Mouse (Mus musculus): ENCODE data around the gene Stx8. TPM values are rescaled to one million over a fixed set of nuclear protein-coding genes. Genes with fewer than 3 reads are reported as not detected.

Stx8 gene
- polyA plus RNA-seq, 1 experiment from 2014 or later, result 16.6 TPM

GRCm38 (mm10) chr11:68172648-68173045 is 206.7 kb downstream of the Stx8 start:
- WGBS (ENCODE audit: insufficient replicate concordance), result 75% methylated on average over 4 of the region's 4 CpGs
- ATAC-seq (ENCODE audit: low read depth), result no peak
- no peak overlapping the region for H3K4me3 ChIP-seq (ENCODE audit: low read depth, low read length)

DNA sequence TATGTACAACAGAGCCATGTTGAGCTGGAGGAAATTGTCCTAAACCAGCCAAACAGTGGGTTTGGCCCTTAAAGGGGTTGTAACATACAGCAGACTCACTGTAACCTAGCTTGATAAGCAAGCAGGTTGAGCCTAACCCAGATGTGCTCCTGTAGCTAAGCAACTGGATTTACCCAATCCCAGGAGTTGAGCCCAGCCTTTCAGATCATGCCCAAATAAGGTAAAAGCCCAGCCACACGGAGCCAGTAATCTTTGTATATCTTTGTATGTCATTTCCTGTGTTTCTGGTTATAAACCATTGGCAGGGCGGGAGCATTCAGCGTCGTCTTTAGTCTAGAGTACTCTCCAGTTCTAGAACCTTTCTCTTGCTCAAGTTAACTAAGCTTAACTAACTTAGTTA is 210.6 kb downstream of the Stx8 start:
- Histone ChIP-seq H3K27ac (ENCODE audit: low read length) (no peak overlapping the region), H3K4me2 (ENCODE audit: low read depth, low read length) (no peak overlapping the region), H3K9ac (ENCODE audit: low read depth, low read length) (no peak overlapping the region), H3K36me3 (ENCODE audit: control insufficient read depth, insufficient read depth) (no peaks in the 10 kb centered on the region), H3K27me3 (ENCODE audit: control insufficient read depth, insufficient read depth, low read depth, low read length) (no peaks in the 10 kb centered on the region), H3K4me3 (ENCODE audit: low read depth, low read length) (no peak overlapping the region), H3K4me1 (ENCODE audit: control insufficient read depth, low read depth, low read length) (no peaks in the 10 kb centered on the region), H3K9me3 (replicated peaks; ENCODE audit: control insufficient read depth, low read length) (no peaks in the 10 kb centered on the region)
- 44% methylated on average over 4 of the region's 4 CpGs for WGBS (ENCODE audit: insufficient replicate concordance)
- ATAC-seq (ENCODE audit: low read depth), result no peak

More at GRCm38 (mm10) chr11:68172648-68173045, 206.7 kb downstream of the Stx8 start:
- no peak overlapping the region for H3K27ac ChIP-seq (ENCODE audit: low read length)
- no peaks in the 10 kb centered on the region for H3K4me1 ChIP-seq (ENCODE audit: control insufficient read depth, low read depth, low read length)
- no peak overlapping the region for H3K9ac ChIP-seq (ENCODE audit: low read depth, low read length)
- H3K36me3 ChIP-seq (ENCODE audit: control insufficient read depth, insufficient read depth), result no peaks in the 10 kb centered on the region
- no peak overlapping the region for H3K4me2 ChIP-seq (ENCODE audit: low read depth, low read length)
- no peaks in the 10 kb centered on the region for H3K9me3 ChIP-seq (replicated peaks; ENCODE audit: control insufficient read depth, low read length)
- H3K27me3 ChIP-seq (ENCODE audit: control insufficient read depth, insufficient read depth, low read depth, low read length), result no peaks in the 10 kb centered on the region

DNA sequence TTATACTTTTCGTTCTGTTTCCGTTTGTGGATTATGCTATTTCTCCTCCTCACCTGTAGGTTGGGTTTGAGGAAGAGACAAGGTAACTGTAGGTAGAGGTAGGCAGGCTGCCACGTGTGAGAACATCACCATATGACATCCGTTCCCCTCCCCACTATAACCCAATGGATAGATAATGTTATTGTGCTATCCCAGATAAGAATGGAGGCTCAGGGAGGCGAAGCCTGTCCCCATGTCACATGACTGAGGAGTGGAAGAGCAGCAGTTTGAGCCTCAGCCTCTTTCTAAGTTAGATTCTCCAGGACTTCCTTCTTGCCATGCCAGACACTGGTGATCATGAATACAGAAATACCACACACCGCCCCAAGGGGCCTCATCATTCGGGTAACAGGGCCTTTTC is 211.4 kb downstream of the Stx8 start:
- no peak overlapping the region for H3K4me3 ChIP-seq (ENCODE audit: low read depth, low read length)
- no peaks in the 10 kb centered on the region for H3K27me3 ChIP-seq (ENCODE audit: control insufficient read depth, insufficient read depth, low read depth, low read length)
- no peaks in the 10 kb centered on the region for H3K36me3 ChIP-seq (ENCODE audit: control insufficient read depth, insufficient read depth)
- H3K27ac ChIP-seq (ENCODE audit: low read length), result no peak overlapping the region
- no peaks in the 10 kb centered on the region for H3K4me1 ChIP-seq (ENCODE audit: control insufficient read depth, low read depth, low read length)
- H3K4me2 ChIP-seq (ENCODE audit: low read depth, low read length), result no peak overlapping the region
- H3K9me3 ChIP-seq (replicated peaks; ENCODE audit: control insufficient read depth, low read length), result no peaks in the 10 kb centered on the region
- WGBS (ENCODE audit: insufficient replicate concordance), result 50% methylated on average over 7 of the region's 7 CpGs
- no peak for ATAC-seq (ENCODE audit: low read depth)
- H3K9ac ChIP-seq (ENCODE audit: low read depth, low read length), result no peak overlapping the region

GRCm38 (mm10) chr11:68185647-68186046 is 219.7 kb downstream of the Stx8 start:
- Histone ChIP-seq H3K4me3 (ENCODE audit: low read depth, low read length) (no peak overlapping the region), H3K9me3 (replicated peaks; ENCODE audit: control insufficient read depth, low read length) (no peaks in the 10 kb centered on the region), H3K4me1 (ENCODE audit: control insufficient read depth, low read depth, low read length) (no peaks in the 10 kb centered on the region), H3K4me2 (ENCODE audit: low read depth, low read length) (no peak overlapping the region), H3K9ac (ENCODE audit: low read depth, low read length) (no peak overlapping the region), H3K27me3 (ENCODE audit: control insufficient read depth, insufficient read depth, low read depth, low read length) (no peaks in the 10 kb centered on the region), H3K36me3 (ENCODE audit: control insufficient read depth, insufficient read depth) (no peaks in the 10 kb centered on the region), H3K27ac (ENCODE audit: low read length) (no peak overlapping the region)
- 76% methylated on average over 3 of the region's 3 CpGs for WGBS (ENCODE audit: insufficient replicate concordance)
- ATAC-seq (ENCODE audit: low read depth), result no peak

- no peaks in the 10 kb centered on the region for H3K27me3 ChIP-seq (ENCODE audit: control insufficient read depth, insufficient read depth, low read depth, low read length)
- H3K4me3 ChIP-seq (ENCODE audit: low read depth, low read length), result no peak overlapping the region
- no peak for ATAC-seq (ENCODE audit: low read depth)
- H3K4me1 ChIP-seq (ENCODE audit: control insufficient read depth, low read depth, low read length), result no peaks in the 10 kb centered on the region
- H3K9ac ChIP-seq (ENCODE audit: low read depth, low read length), result no peak overlapping the region
- WGBS (ENCODE audit: insufficient replicate concordance), result 70% methylated on average over 8 of the region's 8 CpGs
- H3K4me2 ChIP-seq (ENCODE audit: low read depth, low read length), result no peak overlapping the region
- no peaks in the 10 kb centered on the region for H3K9me3 ChIP-seq (replicated peaks; ENCODE audit: control insufficient read depth, low read length)
- H3K27ac ChIP-seq (ENCODE audit: low read length), result no peak overlapping the region
- no peaks in the 10 kb centered on the region for H3K36me3 ChIP-seq (ENCODE audit: control insufficient read depth, insufficient read depth)
These were observed 221.2 kb downstream of the Stx8 start for GRCm38 (mm10) chr11:68187242-68187641.

- H3K27me3 ChIP-seq (ENCODE audit: control insufficient read depth, insufficient read depth, low read depth, low read length), result no peaks in the 10 kb centered on the region
- no peak overlapping the region for H3K4me2 ChIP-seq (ENCODE audit: low read depth, low read length)
- ATAC-seq (ENCODE audit: low read depth), result no peak
- H3K9ac ChIP-seq (ENCODE audit: low read depth, low read length), result no peak overlapping the region
- no peaks in the 10 kb centered on the region for H3K9me3 ChIP-seq (replicated peaks; ENCODE audit: control insufficient read depth, low read length)
- no peaks in the 10 kb centered on the region for H3K4me1 ChIP-seq (ENCODE audit: control insufficient read depth, low read depth, low read length)
- H3K4me3 ChIP-seq (ENCODE audit: low read depth, low read length), result no peak overlapping the region
- WGBS (ENCODE audit: insufficient replicate concordance), result 40% methylated on average over 12 of the region's 12 CpGs
- H3K27ac ChIP-seq (ENCODE audit: low read length), result no peak overlapping the region
- no peaks in the 10 kb centered on the region for H3K36me3 ChIP-seq (ENCODE audit: control insufficient read depth, insufficient read depth)
These were observed 222.8 kb downstream of the Stx8 start for GRCm38 (mm10) chr11:68188695-68189201.

- Histone ChIP-seq H3K9ac (ENCODE audit: low read depth, low read length) (no peak overlapping the region), H3K36me3 (ENCODE audit: control insufficient read depth, insufficient read depth) (no peaks in the 10 kb centered on the region), H3K9me3 (replicated peaks; ENCODE audit: control insufficient read depth, low read length) (no peaks in the 10 kb centered on the region), H3K27me3 (ENCODE audit: control insufficient read depth, insufficient read depth, low read depth, low read length) (no peaks in the 10 kb centered on the region), H3K27ac (ENCODE audit: low read length) (no peak overlapping the region), H3K4me3 (ENCODE audit: low read depth, low read length) (no peak overlapping the region), H3K4me2 (ENCODE audit: low read depth, low read length) (no peak overlapping the region), H3K4me1 (ENCODE audit: control insufficient read depth, low read depth, low read length) (no peaks in the 10 kb centered on the region)
- WGBS (ENCODE audit: insufficient replicate concordance), result 61% methylated on average over 5 of the region's 5 CpGs
- no peak for ATAC-seq (ENCODE audit: low read depth)
These were observed 224.9 kb downstream of the Stx8 start for GRCm38 (mm10) chr11:68190849-68191248.

DNA sequence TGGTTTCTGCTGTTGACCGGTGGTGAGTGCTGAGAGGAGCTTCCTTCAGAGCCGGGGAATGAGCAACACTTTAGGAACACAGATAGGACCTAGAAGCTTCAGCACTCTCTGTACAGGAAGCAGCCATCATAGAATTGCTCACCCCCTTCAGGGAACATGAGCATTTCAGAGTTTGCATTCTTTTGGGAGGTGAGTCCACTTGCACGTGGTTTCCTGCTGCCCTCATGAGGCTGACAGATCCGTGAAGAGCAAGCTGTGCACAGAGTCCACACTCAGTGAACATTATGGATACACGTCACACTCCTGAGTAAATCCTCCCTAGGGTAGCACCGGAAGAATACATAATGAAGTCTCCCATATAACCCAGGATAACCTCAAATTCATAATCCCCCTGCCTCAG is 229.2 kb downstream of the Stx8 start:
- H3K27me3 ChIP-seq (ENCODE audit: control insufficient read depth, insufficient read depth, low read depth, low read length), result no peaks in the 10 kb centered on the region
- 47% methylated on average over 6 of the region's 6 CpGs for WGBS (ENCODE audit: insufficient replicate concordance)
- no peak overlapping the region for H3K4me3 ChIP-seq (ENCODE audit: low read depth, low read length)
- no peaks in the 10 kb centered on the region for H3K9me3 ChIP-seq (replicated peaks; ENCODE audit: control insufficient read depth, low read length)
- no peak overlapping the region for H3K27ac ChIP-seq (ENCODE audit: low read length)
- no peak overlapping the region for H3K9ac ChIP-seq (ENCODE audit: low read depth, low read length)
- ATAC-seq (ENCODE audit: low read depth), result no peak
- H3K4me1 ChIP-seq (ENCODE audit: control insufficient read depth, low read depth, low read length), result no peaks in the 10 kb centered on the region
- H3K4me2 ChIP-seq (ENCODE audit: low read depth, low read length), result no peak overlapping the region
- no peaks in the 10 kb centered on the region for H3K36me3 ChIP-seq (ENCODE audit: control insufficient read depth, insufficient read depth)

DNA sequence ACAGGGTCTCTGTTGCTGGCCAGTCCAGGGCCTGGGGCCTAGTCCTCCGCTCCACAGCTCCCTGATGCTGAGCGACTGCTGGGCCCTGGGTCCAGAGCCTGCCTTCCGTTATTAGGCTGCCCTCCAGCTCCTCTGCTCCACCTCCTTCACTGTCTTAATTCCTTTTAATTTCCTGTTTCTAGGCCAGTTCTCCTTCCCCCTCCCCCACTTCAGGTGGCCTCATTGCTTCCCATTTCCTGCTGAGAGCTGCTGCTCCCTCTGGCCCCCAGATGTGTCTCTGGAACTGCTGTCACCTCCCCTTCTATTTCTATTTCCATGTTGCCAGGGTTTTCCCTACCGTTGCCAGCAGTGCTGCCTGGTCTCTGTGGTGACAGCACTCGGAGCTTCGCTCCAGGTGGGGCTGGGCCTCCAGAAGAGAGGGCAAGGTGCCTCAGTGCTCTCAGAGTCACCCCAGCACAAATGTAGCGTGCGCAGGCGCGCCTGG is 229.7 kb downstream of the Stx8 start:
- H3K4me3 ChIP-seq (ENCODE audit: low read depth, low read length), result no peak overlapping the region
- no peak for ATAC-seq (ENCODE audit: low read depth)
- H3K36me3 ChIP-seq (ENCODE audit: control insufficient read depth, insufficient read depth), result no peaks in the 10 kb centered on the region
- no peaks in the 10 kb centered on the region for H3K9me3 ChIP-seq (replicated peaks; ENCODE audit: control insufficient read depth, low read length)
- H3K4me1 ChIP-seq (ENCODE audit: control insufficient read depth, low read depth, low read length), result no peaks in the 10 kb centered on the region
- 69% methylated on average over 10 of the region's 10 CpGs for WGBS (ENCODE audit: insufficient replicate concordance)
- H3K4me2 ChIP-seq (ENCODE audit: low read depth, low read length), result no peak overlapping the region
- H3K27me3 ChIP-seq (ENCODE audit: control insufficient read depth, insufficient read depth, low read depth, low read length), result no peaks in the 10 kb centered on the region
- no peak overlapping the region for H3K9ac ChIP-seq (ENCODE audit: low read depth, low read length)
- no peak overlapping the region for H3K27ac ChIP-seq (ENCODE audit: low read length)

Measured in liver, embryonic 16.5 days (tissue).